Mouse (Mus musculus): ENCODE measurements around the gene Veph1. TPM values are rescaled to one million over a fixed set of nuclear protein-coding genes. Genes with fewer than 3 reads are reported as not detected.

The Veph1 gene
- 0.77 and 1.6 TPM in 2 replicates for polyA plus RNA-seq (2015; fragmentation: Nextera tagmentation; extraction: Ambion mirVana)

DNA sequence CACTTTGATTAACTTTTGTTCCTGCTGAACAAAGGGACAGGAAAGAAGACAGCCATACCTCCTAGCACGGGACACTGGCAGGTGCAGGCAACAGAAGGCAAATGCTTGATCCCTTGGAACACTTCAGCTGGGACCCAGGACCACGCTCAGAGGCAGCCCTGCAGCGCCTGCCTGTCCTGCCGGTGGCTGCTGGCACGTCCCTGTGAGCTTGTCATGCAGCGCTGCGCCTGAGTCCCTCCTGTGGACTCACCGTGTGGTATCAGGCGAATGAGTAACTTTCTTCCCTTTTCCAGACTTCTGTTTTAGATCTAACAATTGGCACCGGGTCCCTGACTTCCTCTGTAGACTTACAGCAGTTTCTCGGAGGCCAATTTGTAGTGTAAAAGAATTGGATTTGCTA lies at the start of gene Veph1:
Gene Veph1 (minus strand): TSS at position 293 of the 400 bp plus-strand sequence.
- no peak within 1 kb of the TSS for H3K9ac ChIP-seq
- WGBS: 29% methylated on average over 11 of the region's 11 CpGs
- no peak within 1 kb of the TSS for H3K4me3 ChIP-seq
- H3K27ac ChIP-seq: no peak within 1 kb of the TSS
- no peaks in the 10 kb centered on the region for H3K9me3 ChIP-seq (replicated peaks)
- no peak within 1 kb of the TSS for H3K4me2 ChIP-seq
- H3K27me3 ChIP-seq: no peaks in the 10 kb centered on the region
- no peak for ATAC-seq (replicated peaks; ENCODE audit: insufficient number of reproducible peaks, insufficient read depth, low FRiP score, low read depth)
- H3K4me1 ChIP-seq (replicated peaks): peaks cover 4% of the 10 kb centered on the region; the same call in 1 of the 2 replicates
- H3K36me3 ChIP-seq: no peaks in the 10 kb centered on the region

DNA sequence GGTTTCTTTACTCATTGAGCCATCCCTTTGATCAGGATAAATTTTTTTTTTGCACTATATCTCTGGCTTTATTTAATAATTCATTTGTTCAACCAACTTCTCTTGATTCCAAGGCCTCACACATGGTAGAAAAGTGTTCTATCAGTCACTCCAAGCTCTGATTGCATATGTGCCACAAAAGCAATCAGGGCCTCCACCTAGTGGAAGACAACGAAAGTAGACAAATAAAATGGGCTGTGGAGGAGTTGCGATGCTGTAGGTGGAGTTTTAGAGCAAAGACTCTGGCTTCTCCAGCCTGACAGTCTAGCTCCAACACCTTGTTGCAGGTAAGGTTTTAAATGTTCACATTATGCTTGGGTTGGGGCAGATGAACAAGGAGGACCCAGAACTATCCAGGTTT lies 44.1 kb upstream of the Veph1 start:
- WGBS: 68% methylated on average over 2 of the region's 2 CpGs
- no peaks in the 10 kb centered on the region for H3K36me3 ChIP-seq
- H3K4me1 ChIP-seq (replicated peaks): no peaks in the 10 kb centered on the region
- no peak overlapping the region for H3K4me2 ChIP-seq
- no peak overlapping the region for H3K27ac ChIP-seq
- no peaks in the 10 kb centered on the region for H3K9me3 ChIP-seq (replicated peaks)
- no peak overlapping the region for H3K4me3 ChIP-seq
- no peak overlapping the region for H3K9ac ChIP-seq
- no peak for ATAC-seq (replicated peaks; ENCODE audit: insufficient number of reproducible peaks, insufficient read depth, low FRiP score, low read depth)
- no peaks in the 10 kb centered on the region for H3K27me3 ChIP-seq

DNA sequence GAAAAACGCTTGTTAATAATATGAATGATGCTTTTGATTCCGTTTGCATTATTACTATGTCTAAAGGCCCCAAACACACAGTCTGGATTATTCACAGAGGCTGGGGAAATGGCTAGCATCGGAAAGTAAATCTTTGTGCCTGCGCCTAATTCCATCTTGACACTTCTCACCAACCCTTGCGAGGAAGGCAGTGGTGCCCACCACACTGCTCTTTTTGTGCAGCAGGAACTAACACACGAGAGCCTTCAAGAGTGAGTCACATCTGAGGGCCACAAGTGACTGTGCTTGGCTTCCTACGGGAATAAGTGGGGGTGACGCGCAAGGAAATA lies 35.7 kb upstream of the Veph1 start:
- no peaks in the 10 kb centered on the region for H3K9me3 ChIP-seq (replicated peaks)
- H3K9ac ChIP-seq: no peak overlapping the region
- no peak for ATAC-seq (replicated peaks; ENCODE audit: insufficient number of reproducible peaks, insufficient read depth, low FRiP score, low read depth)
- no peak overlapping the region for H3K4me2 ChIP-seq
- no peak overlapping the region for H3K27ac ChIP-seq
- H3K4me1 ChIP-seq (replicated peaks): 0 out of 2 replicates have a peak, but pooled peaks cover 2% of the 10 kb centered on the region
- 83% methylated on average over 9 of the region's 9 CpGs for WGBS
- H3K36me3 ChIP-seq: no peaks in the 10 kb centered on the region
- H3K4me3 ChIP-seq: no peak overlapping the region
- no peaks in the 10 kb centered on the region for H3K27me3 ChIP-seq

DNA sequence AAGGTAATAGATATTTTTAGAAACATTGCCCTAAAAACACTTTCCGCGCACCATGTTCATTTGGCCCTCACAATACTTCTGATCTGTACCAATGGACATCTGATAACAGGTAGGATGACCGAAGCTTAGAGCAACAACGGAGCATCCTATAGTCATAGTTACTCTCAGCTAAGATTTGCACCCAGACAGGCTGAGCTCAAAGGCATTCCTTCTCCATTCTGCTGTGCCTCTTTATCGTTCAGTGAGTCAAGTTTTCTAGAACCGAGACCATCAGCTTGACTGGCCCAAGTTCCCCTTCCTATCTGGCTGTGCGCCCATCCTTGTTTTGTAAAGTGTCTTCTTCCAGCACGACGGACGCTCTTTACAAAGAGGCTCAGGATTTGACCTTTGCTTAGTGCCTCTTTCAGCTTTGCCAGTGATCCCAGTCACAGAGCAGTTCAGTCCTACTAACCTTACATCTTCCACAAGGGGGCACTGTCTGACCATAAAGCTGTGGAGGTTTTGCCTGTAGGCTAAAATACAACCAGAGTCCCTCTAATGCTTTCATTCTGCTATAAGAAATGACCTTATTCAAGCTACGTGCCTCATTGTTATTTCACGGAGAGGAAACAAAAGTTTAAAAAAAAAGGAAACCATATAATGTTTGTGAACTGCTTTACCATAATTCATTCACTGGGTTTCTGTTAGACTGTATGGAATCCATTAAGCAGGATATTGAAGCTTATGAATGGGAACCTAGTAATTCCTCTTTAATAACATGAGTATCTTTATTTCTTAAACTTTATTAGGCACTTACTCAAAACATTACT lies 35.2 kb upstream of the Veph1 start:
- H3K36me3 ChIP-seq: no peaks in the 10 kb centered on the region

DNA sequence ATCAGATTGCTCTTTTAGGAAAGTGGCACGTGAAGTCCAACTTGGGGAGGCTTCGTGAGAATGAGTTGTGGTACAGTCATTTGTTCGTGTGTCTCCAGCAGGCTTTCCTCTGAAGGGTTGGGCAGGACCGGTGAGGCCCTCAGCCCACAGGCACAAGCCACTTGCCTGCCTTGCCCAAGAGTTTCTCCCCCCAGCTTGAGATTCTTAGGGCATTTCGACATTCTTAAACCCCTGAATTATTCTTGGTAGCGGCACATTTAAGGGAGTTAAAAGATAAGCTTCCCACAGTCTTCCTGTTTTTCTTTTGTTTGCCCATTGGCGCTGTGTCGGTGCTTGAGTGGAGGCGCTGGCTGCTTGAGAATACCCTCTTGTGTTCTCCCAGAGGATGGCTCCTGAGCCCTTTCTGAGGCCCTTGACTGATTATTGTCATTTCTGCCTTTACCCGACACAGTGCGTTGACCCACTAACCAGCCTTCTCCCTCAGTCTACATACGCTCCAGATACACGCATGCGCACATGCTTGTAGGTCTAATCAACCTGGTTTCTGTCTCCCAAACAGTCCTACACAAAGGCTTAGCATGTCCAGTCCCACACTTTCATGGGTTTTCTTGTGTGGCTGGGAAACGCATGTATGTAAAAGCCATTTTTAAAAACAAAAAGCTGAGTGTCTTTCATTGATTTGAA lies 34.4 kb upstream of the Veph1 start:
- 71% methylated on average over 15 of the region's 15 CpGs for WGBS
- H3K27ac ChIP-seq: no peak overlapping the region
- no peak for ATAC-seq (replicated peaks; ENCODE audit: insufficient number of reproducible peaks, insufficient read depth, low FRiP score, low read depth)

More for the DNA sequence above, 35.2 kb upstream of the Veph1 start:
- Histone ChIP-seq H3K27me3 (no peaks in the 10 kb centered on the region), H3K9me3 (replicated peaks) (no peaks in the 10 kb centered on the region), H3K4me1 (replicated peaks) (0 out of 2 replicates have a peak, but pooled peaks cover 2% of the 10 kb centered on the region), H3K4me2 (no peak overlapping the region), H3K27ac (no peak overlapping the region), H3K4me3 (no peak overlapping the region), H3K9ac (no peak overlapping the region)
- ATAC-seq (replicated peaks; ENCODE audit: insufficient number of reproducible peaks, insufficient read depth, low FRiP score, low read depth): no peak
- 46% methylated on average over 12 of the region's 12 CpGs for WGBS

DNA sequence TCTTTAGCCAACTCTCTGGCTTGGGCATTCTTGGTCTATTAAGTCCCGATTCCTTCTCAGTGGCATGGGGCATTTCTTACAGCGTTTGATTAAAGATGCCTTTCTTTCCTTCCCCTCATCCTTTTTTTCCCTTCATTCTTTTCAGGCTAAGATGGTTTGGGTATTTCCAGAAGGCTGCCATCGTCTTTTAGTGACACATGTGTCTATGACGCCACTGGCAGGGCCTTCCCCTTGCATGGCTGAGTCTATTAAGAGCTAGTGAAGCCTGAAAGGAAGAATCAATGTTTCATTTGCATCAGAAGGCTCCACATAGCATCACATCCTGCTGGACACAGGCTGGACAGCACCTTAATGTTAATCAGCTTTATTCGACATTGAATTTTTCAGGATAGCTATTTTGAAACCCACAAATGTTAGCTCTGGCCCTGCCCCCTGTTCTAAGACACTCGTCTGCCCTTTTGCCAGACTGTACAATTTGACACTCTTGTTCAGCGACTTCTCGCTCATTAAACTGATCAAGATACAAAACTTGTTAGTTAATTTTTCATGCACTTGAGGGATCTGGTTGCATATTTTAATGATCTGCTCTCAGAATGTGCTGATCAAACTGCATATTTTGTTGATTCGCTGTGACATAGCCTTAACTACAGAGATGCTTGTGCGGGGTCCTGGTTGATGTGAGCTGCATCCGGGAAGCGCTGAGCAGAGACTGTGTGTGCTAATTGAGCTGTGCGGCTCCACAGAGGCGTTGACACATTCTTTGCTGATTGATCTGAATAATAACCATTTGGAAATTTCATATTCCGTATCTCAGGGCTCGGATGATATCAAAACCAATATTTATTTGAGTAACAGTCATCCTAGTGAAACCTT lies 29.6 kb upstream of the Veph1 start:
- no peak for ATAC-seq (replicated peaks; ENCODE audit: insufficient number of reproducible peaks, insufficient read depth, low FRiP score, low read depth)
- H3K4me2 ChIP-seq: no peak overlapping the region
- H3K9me3 ChIP-seq (replicated peaks): no peaks in the 10 kb centered on the region
- 80% methylated on average over 16 of the region's 16 CpGs for WGBS
- H3K27me3 ChIP-seq: no peaks in the 10 kb centered on the region
- no peak overlapping the region for H3K4me3 ChIP-seq
- no peaks in the 10 kb centered on the region for H3K4me1 ChIP-seq (replicated peaks)
- no peak overlapping the region for H3K27ac ChIP-seq
- no peaks in the 10 kb centered on the region for H3K36me3 ChIP-seq
- H3K9ac ChIP-seq: no peak overlapping the region

More for the DNA sequence above, 34.4 kb upstream of the Veph1 start:
- H3K27me3 ChIP-seq: no peaks in the 10 kb centered on the region
- H3K4me3 ChIP-seq: no peak overlapping the region
- no peaks in the 10 kb centered on the region for H3K36me3 ChIP-seq
- no peak overlapping the region for H3K9ac ChIP-seq
- H3K4me2 ChIP-seq: no peak overlapping the region
- H3K4me1 ChIP-seq (replicated peaks): 0 out of 2 replicates have a peak, but pooled peaks cover 2% of the 10 kb centered on the region
- H3K9me3 ChIP-seq (replicated peaks): no peaks in the 10 kb centered on the region

DNA sequence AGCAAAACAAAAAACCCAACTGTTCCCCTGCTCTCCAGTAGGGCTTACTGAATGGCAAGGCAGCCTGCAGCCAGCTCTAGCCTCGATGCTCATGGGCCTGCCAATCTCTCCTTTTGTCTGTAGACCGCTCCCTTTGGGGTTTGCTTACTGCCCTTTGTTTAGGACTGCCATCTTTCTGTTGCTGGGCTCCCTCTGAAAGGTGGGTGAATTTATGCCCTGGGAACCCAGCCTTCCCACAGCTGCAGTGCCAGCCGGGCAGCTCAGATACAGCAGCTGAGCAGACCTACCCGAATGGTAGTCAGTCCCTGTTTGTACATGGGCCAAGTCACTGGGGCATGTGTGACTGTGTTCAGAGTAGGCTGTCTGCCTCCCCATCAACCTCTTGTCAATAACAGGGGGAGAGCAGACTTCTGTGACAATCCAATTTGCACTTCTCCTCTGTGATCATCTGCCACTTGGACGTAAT lies 28.9 kb upstream of the Veph1 start:
- no peak overlapping the region for H3K4me2 ChIP-seq
- H3K27ac ChIP-seq: no peak overlapping the region
- ATAC-seq (replicated peaks; ENCODE audit: insufficient number of reproducible peaks, insufficient read depth, low FRiP score, low read depth): no peak
- H3K4me3 ChIP-seq: no peak overlapping the region
- no peaks in the 10 kb centered on the region for H3K9me3 ChIP-seq (replicated peaks)
- 74% methylated on average over 5 of the region's 5 CpGs for WGBS
- H3K9ac ChIP-seq: no peak overlapping the region
- H3K4me1 ChIP-seq (replicated peaks): no peaks in the 10 kb centered on the region
- no peaks in the 10 kb centered on the region for H3K36me3 ChIP-seq
- no peaks in the 10 kb centered on the region for H3K27me3 ChIP-seq

DNA sequence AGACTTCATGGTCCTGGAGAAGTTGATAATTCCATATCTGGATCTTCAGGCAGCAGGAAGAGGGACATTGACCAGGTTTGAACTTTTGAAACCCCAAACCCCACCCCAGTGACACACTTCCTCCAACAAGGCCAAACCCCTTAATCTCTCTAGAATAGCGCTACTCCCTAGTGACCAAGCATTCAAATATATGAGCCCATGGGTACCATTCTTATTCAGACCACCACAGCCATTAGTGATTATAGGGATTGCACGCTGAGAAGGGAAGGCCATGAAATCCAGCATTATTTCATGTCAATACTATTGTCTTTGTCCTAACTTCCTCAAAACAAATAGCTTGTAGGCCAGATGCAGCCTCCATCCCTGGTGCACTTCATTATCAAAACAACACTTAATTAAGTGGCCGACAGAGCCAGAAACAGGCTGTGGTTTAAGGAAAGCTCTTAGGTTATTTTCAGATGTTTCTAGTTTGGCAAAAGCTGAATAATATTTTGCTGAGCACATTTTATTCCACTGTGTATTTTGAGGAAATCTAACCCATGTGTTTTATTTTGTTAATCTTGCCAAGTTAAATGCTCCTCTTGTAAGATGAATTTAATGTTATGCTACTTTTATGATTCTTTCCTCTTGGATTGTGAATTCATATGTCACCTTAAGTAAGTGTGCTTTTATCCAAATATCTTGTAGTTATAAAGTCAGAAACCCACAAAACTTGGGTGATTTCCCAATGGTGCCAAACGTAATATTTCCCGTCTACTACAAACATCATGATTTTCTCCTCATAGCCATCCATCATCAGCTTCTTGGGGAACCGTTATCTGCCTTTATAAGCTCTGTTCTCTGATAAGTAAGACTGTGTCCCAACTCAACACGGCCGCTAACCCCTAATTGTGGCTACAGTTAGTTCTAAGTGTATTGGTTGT lies 18.4 kb upstream of the Veph1 start:
- 56% methylated on average over 8 of the region's 8 CpGs for WGBS

DNA sequence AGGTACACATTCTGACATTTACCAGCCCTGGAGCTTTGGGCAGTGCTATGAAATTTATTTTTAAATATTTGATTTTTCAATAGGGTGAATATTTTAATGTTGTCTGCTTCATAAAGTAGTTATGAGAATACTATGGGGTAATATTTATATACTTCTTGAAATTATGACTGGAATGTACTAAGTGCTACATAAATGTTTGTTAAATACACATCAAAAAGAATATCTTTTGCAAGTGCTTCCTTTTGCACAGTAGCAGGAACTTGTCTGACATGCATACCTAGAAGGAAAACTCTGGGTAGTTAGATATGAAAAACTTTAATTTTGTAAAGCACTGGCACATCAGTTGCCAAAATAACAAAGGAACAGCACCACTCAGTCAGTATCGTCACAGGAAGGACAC lies 13.9 kb upstream of the Veph1 start:
- H3K27ac ChIP-seq: no peak overlapping the region
- no peaks in the 10 kb centered on the region for H3K4me1 ChIP-seq (replicated peaks)
- H3K4me2 ChIP-seq: no peak overlapping the region
- H3K9ac ChIP-seq: no peak overlapping the region
- no peaks in the 10 kb centered on the region for H3K9me3 ChIP-seq (replicated peaks)
- no peak for ATAC-seq (replicated peaks; ENCODE audit: insufficient number of reproducible peaks, insufficient read depth, low FRiP score, low read depth)
- H3K27me3 ChIP-seq: no peaks in the 10 kb centered on the region
- no peak overlapping the region for H3K4me3 ChIP-seq
- H3K36me3 ChIP-seq: no peaks in the 10 kb centered on the region
- 89% methylated on average over 1 of the region's 1 CpGs for WGBS

More for the DNA sequence above, 18.4 kb upstream of the Veph1 start:
- H3K9ac ChIP-seq: no peak overlapping the region
- no peak for ATAC-seq (replicated peaks; ENCODE audit: insufficient number of reproducible peaks, insufficient read depth, low FRiP score, low read depth)
- no peak overlapping the region for H3K4me2 ChIP-seq
- H3K9me3 ChIP-seq (replicated peaks): no peaks in the 10 kb centered on the region
- no peaks in the 10 kb centered on the region for H3K27me3 ChIP-seq
- no peaks in the 10 kb centered on the region for H3K4me1 ChIP-seq (replicated peaks)
- no peaks in the 10 kb centered on the region for H3K36me3 ChIP-seq
- H3K4me3 ChIP-seq: no peak overlapping the region
- no peak overlapping the region for H3K27ac ChIP-seq

DNA sequence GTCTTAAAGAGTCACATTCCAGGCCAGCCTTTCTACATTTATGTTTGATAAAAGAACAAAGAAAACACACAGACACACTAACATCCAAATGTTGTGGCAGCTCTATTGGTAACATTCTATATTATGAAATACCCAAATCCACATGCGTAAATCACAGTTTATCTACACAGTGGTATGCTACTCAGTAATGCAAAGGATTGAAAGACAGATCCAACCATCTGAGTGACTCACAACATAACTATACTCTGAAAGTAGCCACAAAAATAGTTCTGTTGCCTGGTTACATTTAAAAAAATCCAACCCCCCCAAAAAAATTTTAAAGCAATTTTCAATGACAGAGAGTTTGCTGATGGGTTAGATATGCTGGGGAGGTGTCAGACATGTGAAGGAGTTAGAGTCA lies 12.9 kb upstream of the Veph1 start:
- H3K4me2 ChIP-seq: no peak overlapping the region

More for the DNA sequence above, 12.9 kb upstream of the Veph1 start:
- no peak for ATAC-seq (replicated peaks; ENCODE audit: insufficient number of reproducible peaks, insufficient read depth, low FRiP score, low read depth)
- no peaks in the 10 kb centered on the region for H3K9me3 ChIP-seq (replicated peaks)
- H3K27me3 ChIP-seq: no peaks in the 10 kb centered on the region
- no peaks in the 10 kb centered on the region for H3K4me1 ChIP-seq (replicated peaks)
- H3K27ac ChIP-seq: no peak overlapping the region
- no peak overlapping the region for H3K9ac ChIP-seq
- 86% methylated on average over 1 of the region's 1 CpGs for WGBS
- H3K36me3 ChIP-seq: no peaks in the 10 kb centered on the region
- H3K4me3 ChIP-seq: no peak overlapping the region

Data from heart, embryonic 15.5 days (tissue).